Mouse (Mus musculus): Measurements from ENCODE around the gene Tmem196.

The Tmem196 gene

GRCm38 (mm10) chr12:119945589-119946310 lies at the start of gene Tmem196:
TSS of gene Tmem196 (plus strand) at chr12:119945822.
- DNase-seq (ENCODE audit: low read depth, low spot score) = peak; percentile 55

GRCm38 (mm10) chr12:119946311-119946692 lies 680 bp downstream of the Tmem196 start:
- DNase-seq (ENCODE audit: low read depth, low spot score) = no peak

- no peak for DNase-seq (ENCODE audit: low read depth, low spot score)
Measured at GRCm38 (mm10) chr12:119957041-119957440, 11.4 kb downstream of the Tmem196 start.

- no peak for DNase-seq (ENCODE audit: low read depth, low spot score)
Measured at GRCm38 (mm10) chr12:119960730-119961129, 15.1 kb downstream of the Tmem196 start.

GRCm38 (mm10) chr12:119965373-119965772 lies 19.8 kb downstream of the Tmem196 start:
- no peak for DNase-seq (ENCODE audit: low read depth, low spot score)

GRCm38 (mm10) chr12:119970068-119970467 lies 24.4 kb downstream of the Tmem196 start:
- no peak for DNase-seq (ENCODE audit: low read depth, low spot score)

GRCm38 (mm10) chr12:119981731-119982130 lies 36.1 kb downstream of the Tmem196 start:
- peak; percentile 50 for DNase-seq (ENCODE audit: low read depth, low spot score)

- DNase-seq (ENCODE audit: low read depth, low spot score) = no peak
Measured at GRCm38 (mm10) chr12:119998267-119998666, 52.6 kb downstream of the Tmem196 start.

GRCm38 (mm10) chr12:120004280-120004679 lies 58.7 kb downstream of the Tmem196 start:
- no peak for DNase-seq (ENCODE audit: low read depth, low spot score)

GRCm38 (mm10) chr12:120014768-120015167 lies 69.1 kb downstream of the Tmem196 start:
- DNase-seq (ENCODE audit: low read depth, low spot score) = no peak

- no peak for DNase-seq (ENCODE audit: low read depth, low spot score)
Measured at GRCm38 (mm10) chr12:120015201-120015600, 69.6 kb downstream of the Tmem196 start.

- peak; percentile 44 for DNase-seq (ENCODE audit: low read depth, low spot score)
Measured at GRCm38 (mm10) chr12:120028089-120028959, 82.7 kb downstream of the Tmem196 start.
